Mouse (Mus musculus) megakaryocyte progenitor cell, adult 5-6 weeks (primary cell): ENCODE results near the gene Gimap3. TPM values are rescaled to one million over a fixed set of nuclear protein-coding genes. Genes with fewer than 3 reads are reported as not detected.

ENCODE experiments used
- ATAC-seq: replicated peaks from 2 replicates; pipeline ENCODE4 v1.8.0; 2016; ENCODE audit warnings: mild to moderate bottlenecking, moderate TSS enrichment, inconsistent platforms; ENCODE audit not compliant: poor library complexity
- total RNA-seq, 2 experiments: library from RNA; stranded (forward) in 1 of 2; stranded (reverse) in 1 of 2; fragments of 157-497, 149-512 nt in 1 of 2; fragments of 200-1000 nt in 1 of 2; gene quantifications; 2 replicates each; pipeline versions ENCODE4 v1.2.3 to v1.2.4; 2015 to 2017

Gene Gimap3
- total RNA-seq, 2 experiments from 2014 or later: 0.62 TPM; not detected in 1

- no peak for ATAC-seq
Measured at GRCm38 (mm10) chr6:48745490-48745889, 25.2 kb downstream of the Gimap3 start.

- ATAC-seq: no peak
Measured at GRCm38 (mm10) chr6:48742422-48743351, 28.0 kb downstream of the Gimap3 start.

- ATAC-seq: no peak
Measured at GRCm38 (mm10) chr6:48741711-48742206, 28.9 kb downstream of the Gimap3 start.

- ATAC-seq: 0 out of 2 replicates have a peak, but pooled peaks have one; percentile 12
Measured at GRCm38 (mm10) chr6:48741273-48741672, 29.4 kb downstream of the Gimap3 start.

- ATAC-seq: no peak
Measured at GRCm38 (mm10) chr6:48740501-48741169, 30.0 kb downstream of the Gimap3 start.

GRCm38 (mm10) chr6:48739780-48740055 lies 30.9 kb downstream of the Gimap3 start:
- no peak for ATAC-seq

GRCm38 (mm10) chr6:48738961-48739779 lies 31.5 kb downstream of the Gimap3 start, which contains the start of gene Gimap1:
Gimap1 (plus strand) TSS chr6:48739054.
- peak; percentile 59 for ATAC-seq

GRCm38 (mm10) chr6:48737688-48738087 lies 33.0 kb downstream of the Gimap3 start:
- ATAC-seq: no peak

- peak; percentile 60 for ATAC-seq
Measured at GRCm38 (mm10) chr6:48737053-48737452, 33.6 kb downstream of the Gimap3 start.

GRCm38 (mm10) chr6:48733660-48734059 lies 37.0 kb downstream of the Gimap3 start:
- no peak for ATAC-seq

GRCm38 (mm10) chr6:48732864-48733304 lies 37.8 kb downstream of the Gimap3 start:
- 0 out of 2 replicates have a peak, but pooled peaks have one; percentile 11 for ATAC-seq

- no peak; the same call in 1 of the 2 replicates for ATAC-seq
Measured at GRCm38 (mm10) chr6:48727761-48728160, 42.9 kb downstream of the Gimap3 start.

- no peak for ATAC-seq
Measured at GRCm38 (mm10) chr6:48725476-48725875, 45.2 kb downstream of the Gimap3 start.

GRCm38 (mm10) chr6:48723468-48723867 lies 47.2 kb downstream of the Gimap3 start:
- no peak for ATAC-seq

GRCm38 (mm10) chr6:48720326-48720725 lies 50.3 kb downstream of the Gimap3 start:
- no peak for ATAC-seq

- peak; percentile 55 for ATAC-seq
Measured at GRCm38 (mm10) chr6:48718455-48718854, 52.2 kb downstream of the Gimap3 start, which contains the start of the genes Gm28053 and Gimap7. Gm28053 (plus strand) TSS chr6:48718607. Gimap7 (plus strand) TSS chr6:48718621.

Other genes starting within 250 kb of the Gimap3 start
- not detected in 2 replicates for gene Atp6v0e2, start 233.2 kb downstream of the Gimap3 start, total RNA-seq (2015)
- gene Atp6v0e2, start 233.2 kb downstream of the Gimap3 start, total RNA-seq (2017): not detected in 2 replicates
- 8.0 and 11.6 TPM in 2 replicates for gene Lrrc61, start 216.1 kb downstream of the Gimap3 start, total RNA-seq (2015)
- 4.9 and 6.3 TPM in 2 replicates for gene Lrrc61, start 216.1 kb downstream of the Gimap3 start, total RNA-seq (2017)
- not detected in 2 replicates for gene Rarres2, start 198.1 kb downstream of the Gimap3 start, total RNA-seq (2015)
- not detected in 2 replicates for gene Rarres2, start 198.1 kb downstream of the Gimap3 start, total RNA-seq (2017)
- not detected in 2 replicates for gene Gm45021, start 181.2 kb downstream of the Gimap3 start, total RNA-seq (2015)
- not detected in 2 replicates for gene Gm45021, start 181.2 kb downstream of the Gimap3 start, total RNA-seq (2017)
- gene Repin1, start 177.0 kb downstream of the Gimap3 start, total RNA-seq (2015): 7.7 and 11.2 TPM in 2 replicates
- 10.0 and 16.6 TPM in 2 replicates for gene Repin1, start 177.0 kb downstream of the Gimap3 start, total RNA-seq (2017)
- not detected in 2 replicates for gene Gm44965, start 176.9 kb downstream of the Gimap3 start, total RNA-seq (2015)
- not detected in 2 replicates for gene Gm44965, start 176.9 kb downstream of the Gimap3 start, total RNA-seq (2017)
- gene Zfp775, start 168.8 kb downstream of the Gimap3 start, total RNA-seq (2015): 0.78 and 0.96 TPM in 2 replicates
- gene Zfp775, start 168.8 kb downstream of the Gimap3 start, total RNA-seq (2017): 1.00 and 2.0 TPM in 2 replicates
- gene AI854703, start 144.1 kb downstream of the Gimap3 start, total RNA-seq (2015): 0.07 and 0.64 TPM in 2 replicates
- 0.08 and 0.61 TPM in 2 replicates for gene AI854703, start 144.1 kb downstream of the Gimap3 start, total RNA-seq (2017)
- 0.27 and 1.1 TPM in 2 replicates for gene Gimap8, start 123.6 kb downstream of the Gimap3 start, total RNA-seq (2015)
- 0.50 and 2.0 TPM in 2 replicates for gene Gimap8, start 123.6 kb downstream of the Gimap3 start, total RNA-seq (2017)
- 10.7 and 14.5 TPM in 2 replicates for gene Gimap9, start 94.7 kb downstream of the Gimap3 start, total RNA-seq (2015)
- gene Gimap9, start 94.7 kb downstream of the Gimap3 start, total RNA-seq (2017): 17.2 and 29.9 TPM in 2 replicates
- gene Gimap4, start 86.3 kb downstream of the Gimap3 start, total RNA-seq (2015): 0.39 and 1.7 TPM in 2 replicates
- gene Gimap4, start 86.3 kb downstream of the Gimap3 start, total RNA-seq (2017): 2.9 and 3.1 TPM in 2 replicates
- gene Gimap6, start 62.6 kb downstream of the Gimap3 start, total RNA-seq (2015): 2.5 and 6.7 TPM in 2 replicates
- 3.5 and 15.6 TPM in 2 replicates for gene Gimap6, start 62.6 kb downstream of the Gimap3 start, total RNA-seq (2017)
- not detected in 2 replicates for gene Gm28053, start 52.2 kb downstream of the Gimap3 start, total RNA-seq (2015)
- gene Gm28053, start 52.2 kb downstream of the Gimap3 start, total RNA-seq (2017): 20.7 and 26.7 TPM in 2 replicates
- 0.22 TPM in 1 of 2 replicates, not detected in the other for gene Gimap7, start 52.2 kb downstream of the Gimap3 start, total RNA-seq (2015)
- gene Gimap7, start 52.2 kb downstream of the Gimap3 start, total RNA-seq (2017): 0.29 and 1.3 TPM in 2 replicates
- 1.2 and 5.1 TPM in 2 replicates for gene Gimap1, start 31.8 kb downstream of the Gimap3 start, total RNA-seq (2015)
- gene Gimap1, start 31.8 kb downstream of the Gimap3 start, total RNA-seq (2017): 3.7 and 9.1 TPM in 2 replicates
- 0.07 and 1.1 TPM in 2 replicates for gene Gimap5, start 24.7 kb downstream of the Gimap3 start, total RNA-seq (2015)
- 0.08 and 2.0 TPM in 2 replicates for gene Gimap5, start 24.7 kb downstream of the Gimap3 start, total RNA-seq (2017)
- gene Tmem176a, start 70.1 kb upstream of the Gimap3 start, total RNA-seq (2015): 33.2 and 39.1 TPM in 2 replicates
- gene Tmem176a, start 70.1 kb upstream of the Gimap3 start, total RNA-seq (2017): 22.1 and 27.5 TPM in 2 replicates
- 90.6 and 115 TPM in 2 replicates for gene Tmem176b, start 70.6 kb upstream of the Gimap3 start, total RNA-seq (2015)
- gene Tmem176b, start 70.6 kb upstream of the Gimap3 start, total RNA-seq (2017): 84.2 and 92.0 TPM in 2 replicates
- 0.12 and 0.20 TPM in 2 replicates for gene Aoc1, start 102.0 kb upstream of the Gimap3 start, total RNA-seq (2015)
- gene Aoc1, start 102.0 kb upstream of the Gimap3 start, total RNA-seq (2017): 0.17 TPM in 1 of 2 replicates, not detected in the other
- not detected in 2 replicates for gene 1600015I10Rik, start 159.0 kb upstream of the Gimap3 start, total RNA-seq (2015)
- gene 1600015I10Rik, start 159.0 kb upstream of the Gimap3 start, total RNA-seq (2017): not detected in 2 replicates
- not detected in 2 replicates for gene Doxl2, start 204.1 kb upstream of the Gimap3 start, total RNA-seq (2015)
- gene Doxl2, start 204.1 kb upstream of the Gimap3 start, total RNA-seq (2017): not detected in 2 replicates
- not detected in 2 replicates for gene Svs1, start 216.0 kb upstream of the Gimap3 start, total RNA-seq (2015)
- not detected in 2 replicates for gene Svs1, start 216.0 kb upstream of the Gimap3 start, total RNA-seq (2017)